Mouse (Mus musculus): ENCODE data around the gene Cdc25a.

DNA sequence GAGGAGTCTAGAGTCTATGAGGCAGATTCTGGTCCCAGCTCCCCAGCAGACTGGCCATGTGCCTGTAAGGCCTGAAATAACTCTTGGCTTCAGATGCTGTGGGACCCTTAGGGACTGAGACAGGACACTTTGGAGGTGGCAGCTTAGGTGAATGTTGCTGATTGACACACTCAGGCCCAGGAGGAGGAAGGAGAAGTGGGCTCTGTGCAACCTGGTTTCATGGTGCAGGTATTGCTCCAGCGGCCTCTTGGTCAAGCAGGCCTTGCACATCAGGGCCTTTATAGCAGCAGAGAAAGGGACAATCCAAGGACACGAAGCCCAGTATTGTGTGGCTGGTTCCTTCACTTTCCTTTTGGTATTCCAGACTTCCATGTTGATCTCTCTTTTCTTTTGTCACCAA, 21.0 kb upstream of the Cdc25a start:
- no peak for TF ChIP-seq CTCF (IDR thresholded peaks at IDR 0.05; ENCODE audit: insufficient read depth, low read length)
- TF ChIP-seq POLR2A (IDR thresholded peaks at IDR 0.05; ENCODE audit: borderline replicate concordance, extremely low read depth, low read depth, low read length): no peak
